Comparison of ENCODE assay signal across 28 mouse cellular contexts in genomic region chrX:142724203-142724602, GRCm38 (mm10).
"Had no signal": no experiment of that assay in that cellular context is flagged by ENCODE, and none has a peak within 500 bp of the region (broad histone marks: within the 10 kb centered on the region; RNA-seq: fewer than 3 reads in every experiment).

No protein-coding gene starts in this region.

- ATAC-seq: forebrain, embryonic 13.5 days; forebrain, embryonic 14.5 days; forebrain, embryonic 15.5 days; forebrain, embryonic 16.5 days; forebrain, postnatal 0 days had no signal

- H3K27me3 ChIP-seq: embryonic facial prominence, embryonic 15.5 days; forebrain, embryonic 15.5 days had no signal

- H3K4me3 ChIP-seq: embryonic facial prominence, embryonic 10.5 days; embryonic facial prominence, embryonic 12.5 days; embryonic facial prominence, embryonic 13.5 days; embryonic facial prominence, embryonic 15.5 days; erythroblast, embryonic 14.5 days; forebrain, embryonic 10.5 days; forebrain, embryonic 12.5 days; forebrain, embryonic 13.5 days; forebrain, embryonic 15.5 days; gastrocnemius, adult 2 months; heart, adult 2 months had no signal

- H3K9ac ChIP-seq: embryonic facial prominence, embryonic 12.5 days; embryonic facial prominence, embryonic 13.5 days; embryonic facial prominence, embryonic 15.5 days; forebrain, embryonic 12.5 days; forebrain, embryonic 13.5 days; forebrain, embryonic 15.5 days; forebrain, postnatal 0 days had no signal

- H3K4me2 ChIP-seq: embryonic facial prominence, embryonic 12.5 days; embryonic facial prominence, embryonic 13.5 days; embryonic facial prominence, embryonic 15.5 days; forebrain, embryonic 12.5 days; forebrain, embryonic 13.5 days; forebrain, embryonic 15.5 days had no signal

- H3K27ac ChIP-seq: embryonic facial prominence, embryonic 10.5 days; embryonic facial prominence, embryonic 12.5 days; embryonic facial prominence, embryonic 13.5 days; embryonic facial prominence, embryonic 15.5 days; forebrain, embryonic 10.5 days; forebrain, embryonic 12.5 days; forebrain, embryonic 13.5 days; forebrain, embryonic 15.5 days; gastrocnemius, adult 2 months; heart, adult 2 months had no signal

- H3K4me1 ChIP-seq: embryonic facial prominence, embryonic 10.5 days; embryonic facial prominence, embryonic 12.5 days; embryonic facial prominence, embryonic 13.5 days; embryonic facial prominence, embryonic 15.5 days had no signal

- H3K36me3 ChIP-seq: embryonic facial prominence, embryonic 12.5 days; embryonic facial prominence, embryonic 13.5 days; embryonic facial prominence, embryonic 15.5 days; forebrain, embryonic 12.5 days; forebrain, embryonic 15.5 days had no signal

- H3K9me3 ChIP-seq: embryonic facial prominence, embryonic 10.5 days; embryonic facial prominence, embryonic 12.5 days; embryonic facial prominence, embryonic 13.5 days; embryonic facial prominence, embryonic 15.5 days; forebrain, embryonic 10.5 days; forebrain, embryonic 12.5 days; forebrain, embryonic 13.5 days; forebrain, embryonic 15.5 days had no signal

- DNase-seq: cerebellum, adult 8-10 months; cerebellum, adult 9-10 months; cerebellum, adult 9-11 months; cerebellum, postnatal 10 days; cerebellum, postnatal 14 days; cerebellum, postnatal 25 days; cerebellum, postnatal 36 days; embryo, embryonic 11 days; forebrain, postnatal 0 days; gastrocnemius, adult 2 months; gastrocnemius, postnatal 10 days; gastrocnemius, postnatal 14 days; gastrocnemius, postnatal 25 days; gastrocnemius, postnatal 36 days; heart, adult 11 months; heart, adult 18-20 months; heart, adult 2 months had no signal
